Mouse (Mus musculus): Measurements from ENCODE around the gene Mafb. TPM values are rescaled to one million over a fixed set of nuclear protein-coding genes. Genes with fewer than 3 reads are reported as not detected.
A peak's percentile ranks its signal among the peaks of the same experiment; 100 is the strongest.

Gene Mafb
- polyA plus RNA-seq, 1 experiment: 4.3 TPM

DNA sequence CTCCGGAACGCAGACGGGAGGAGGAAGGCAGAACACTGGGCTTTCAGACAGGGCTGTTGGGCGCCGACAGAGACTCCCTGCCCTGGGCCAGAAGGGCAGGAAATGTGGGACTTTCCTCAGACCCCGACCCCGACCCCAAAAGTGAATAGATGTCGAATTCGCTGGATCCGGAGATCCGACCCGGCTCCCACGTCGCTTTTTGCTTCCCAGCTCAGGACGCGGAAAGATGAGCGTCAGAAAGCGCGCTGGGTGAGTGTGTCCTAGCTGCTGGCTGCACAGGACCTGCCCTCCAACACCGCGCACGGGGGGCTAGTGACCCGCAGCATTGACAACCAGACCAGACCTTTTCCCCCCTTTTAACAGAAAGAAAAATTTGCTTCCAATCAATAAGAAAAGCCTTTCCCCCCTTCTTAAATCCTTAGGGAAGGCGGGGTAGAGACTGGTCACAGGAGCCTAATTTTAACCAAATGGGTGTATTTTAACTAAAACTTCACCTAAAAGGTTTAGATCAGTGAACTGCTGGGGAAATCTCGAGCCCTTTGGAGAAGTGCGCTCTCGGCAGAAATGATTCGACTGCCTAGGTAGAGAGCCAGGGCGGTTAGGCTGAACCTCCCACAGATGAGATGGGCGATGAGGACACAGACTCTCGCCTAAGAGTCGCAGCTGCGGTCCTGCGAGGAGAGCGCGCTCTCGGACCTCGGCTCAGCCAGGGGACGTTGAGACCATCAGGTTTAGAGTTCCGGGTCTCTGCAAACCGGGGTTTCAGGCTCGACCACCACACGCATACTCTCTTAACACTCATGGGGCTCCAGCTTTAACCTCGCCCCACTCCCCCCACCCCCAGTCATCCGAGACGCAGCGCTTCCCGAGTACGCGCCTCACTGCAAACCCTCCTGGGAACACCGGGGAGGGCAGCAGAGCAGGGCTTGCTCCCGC lies 1.8 kb upstream of the Mafb start:
- no peak for TF ChIP-seq CTCF (IDR thresholded peaks at IDR 0.05; ENCODE audit: borderline replicate concordance, insufficient read depth, low read depth, low read length)
- TF ChIP-seq POLR2A (IDR thresholded peaks at IDR 0.05; ENCODE audit: borderline replicate concordance, insufficient read depth, low read length): no peak
- no peak for DNase-seq
- no peak overlapping the region for H3K4me3 ChIP-seq (replicated peaks; ENCODE audit: insufficient read depth, low read depth, low read length)
- H3K4me1 ChIP-seq (ENCODE audit: control insufficient read depth, insufficient read depth, low read length): no peaks in the 10 kb centered on the region
- WGBS: under 1% methylated on average over 52 of the region's 52 CpGs
- H3K27ac ChIP-seq (ENCODE audit: insufficient read depth, low read length): no peak overlapping the region
- peaks cover 3% of the 10 kb centered on the region; the same call in 1 of the 2 replicates for H3K27me3 ChIP-seq (ENCODE audit: control insufficient read depth, insufficient read depth, low read length)

DNA sequence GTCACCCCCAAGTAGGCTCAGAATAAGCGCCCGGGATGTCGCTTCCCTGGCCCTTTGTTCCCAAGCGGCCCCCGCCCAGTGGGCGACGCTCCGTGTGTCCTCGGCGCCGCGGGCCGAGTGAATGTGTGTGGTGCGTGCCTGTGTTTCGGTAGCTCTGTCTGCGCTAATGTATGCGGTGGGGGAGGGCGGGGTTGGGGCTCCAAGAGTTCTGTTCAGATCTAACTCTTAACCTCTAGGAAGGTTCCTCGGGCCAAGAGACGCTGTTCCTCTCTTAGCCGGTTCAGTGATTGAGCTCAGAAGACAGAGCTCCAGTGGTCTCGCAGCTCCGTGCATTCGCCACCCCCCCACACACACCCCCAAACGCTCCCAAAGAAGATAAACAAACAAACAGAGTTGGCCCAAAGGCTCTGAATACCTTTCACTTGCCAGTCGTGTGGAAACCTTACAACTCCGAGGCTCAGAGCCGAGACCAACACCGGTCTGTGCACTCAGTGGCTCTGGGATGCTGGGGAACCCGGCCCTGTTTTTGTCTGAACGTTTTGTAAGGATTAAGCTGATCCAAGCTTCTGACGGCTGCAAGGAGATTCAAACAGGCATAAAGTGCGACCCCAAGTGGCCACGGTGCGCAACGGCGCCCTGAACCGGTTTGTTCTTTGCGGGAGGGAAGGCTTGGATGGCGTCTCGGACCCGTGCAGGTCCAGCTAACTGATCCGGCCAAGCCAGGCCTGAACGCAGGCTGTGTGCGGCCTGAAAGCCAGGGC lies 763 bp upstream of the Mafb start:
- H3K27ac ChIP-seq (ENCODE audit: insufficient read depth, low read length): no peak overlapping the region
- TF ChIP-seq POLR2A (IDR thresholded peaks at IDR 0.05; ENCODE audit: borderline replicate concordance, insufficient read depth, low read length) (no peak), CTCF (IDR thresholded peaks at IDR 0.05; ENCODE audit: borderline replicate concordance, insufficient read depth, low read depth, low read length) (peak; percentile 87)
- peak overlapping the region; percentile 13 for H3K4me3 ChIP-seq (replicated peaks; ENCODE audit: insufficient read depth, low read depth, low read length)
- H3K4me1 ChIP-seq (ENCODE audit: control insufficient read depth, insufficient read depth, low read length): no peaks in the 10 kb centered on the region
- H3K27me3 ChIP-seq (ENCODE audit: control insufficient read depth, insufficient read depth, low read length): peaks cover 3% of the 10 kb centered on the region; the same call in 1 of the 2 replicates
- DNase-seq: peak; percentile 52 to 70
- WGBS: 1% methylated on average over 45 of the region's 45 CpGs

DNA sequence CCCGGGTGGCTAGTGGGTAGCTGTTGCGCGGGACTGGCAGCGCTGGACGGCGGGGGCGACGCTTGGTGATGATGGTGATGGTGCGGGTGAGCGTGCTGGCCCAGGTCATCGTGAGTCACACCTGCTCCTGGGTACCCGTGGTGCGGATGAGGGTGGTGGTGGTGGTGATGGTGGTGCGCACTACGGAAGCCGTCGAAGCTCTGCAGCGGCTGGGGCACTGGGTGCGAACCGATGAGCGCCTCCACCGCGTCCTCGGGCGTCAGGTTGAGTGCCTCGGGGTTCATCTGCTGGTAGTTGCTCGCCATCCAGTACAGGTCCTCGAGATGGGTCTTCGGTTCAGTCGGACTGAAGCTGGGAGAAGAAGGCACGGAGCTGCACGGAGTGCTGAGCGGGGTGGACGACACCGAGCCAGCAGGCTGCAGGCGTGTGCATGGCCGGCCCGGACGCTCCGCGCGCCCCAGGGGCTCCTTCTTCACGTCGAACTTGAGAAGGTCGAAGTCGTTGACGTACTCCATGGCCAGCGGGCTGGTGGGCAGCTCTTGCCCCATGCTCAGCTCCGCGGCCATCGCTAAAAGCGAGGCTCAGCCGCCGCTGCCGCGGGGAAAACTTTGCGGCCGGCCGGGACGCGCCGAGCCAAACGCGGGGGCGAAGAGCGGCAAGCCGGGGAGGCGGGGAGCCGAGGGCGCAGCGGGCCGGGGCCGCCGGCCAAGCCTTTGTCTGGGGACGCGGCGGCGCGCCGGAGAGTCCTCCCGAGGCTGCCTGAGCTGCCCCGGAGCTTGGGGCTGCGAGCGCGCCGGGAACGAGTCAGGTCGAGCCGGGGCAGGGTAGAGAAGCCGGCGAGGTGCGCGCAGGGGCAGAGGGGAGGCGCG lies 520 bp downstream of the Mafb start:
- TF ChIP-seq CTCF (IDR thresholded peaks at IDR 0.05; ENCODE audit: borderline replicate concordance, insufficient read depth, low read depth, low read length): no peak
- TF ChIP-seq POLR2A (IDR thresholded peaks at IDR 0.05; ENCODE audit: borderline replicate concordance, insufficient read depth, low read length): no peak
- Histone ChIP-seq H3K4me3 (replicated peaks; ENCODE audit: insufficient read depth, low read depth, low read length) (no peak overlapping the region), H3K27me3 (ENCODE audit: control insufficient read depth, insufficient read depth, low read length) (peaks cover 3% of the 10 kb centered on the region; the same call in 1 of the 2 replicates), H3K4me1 (ENCODE audit: control insufficient read depth, insufficient read depth, low read length) (no peaks in the 10 kb centered on the region), H3K27ac (ENCODE audit: insufficient read depth, low read length) (no peak overlapping the region)
- peak in 1 of 2 experiments; percentile 9 for DNase-seq
- 1% methylated on average over 95 of the region's 95 CpGs for WGBS

DNA sequence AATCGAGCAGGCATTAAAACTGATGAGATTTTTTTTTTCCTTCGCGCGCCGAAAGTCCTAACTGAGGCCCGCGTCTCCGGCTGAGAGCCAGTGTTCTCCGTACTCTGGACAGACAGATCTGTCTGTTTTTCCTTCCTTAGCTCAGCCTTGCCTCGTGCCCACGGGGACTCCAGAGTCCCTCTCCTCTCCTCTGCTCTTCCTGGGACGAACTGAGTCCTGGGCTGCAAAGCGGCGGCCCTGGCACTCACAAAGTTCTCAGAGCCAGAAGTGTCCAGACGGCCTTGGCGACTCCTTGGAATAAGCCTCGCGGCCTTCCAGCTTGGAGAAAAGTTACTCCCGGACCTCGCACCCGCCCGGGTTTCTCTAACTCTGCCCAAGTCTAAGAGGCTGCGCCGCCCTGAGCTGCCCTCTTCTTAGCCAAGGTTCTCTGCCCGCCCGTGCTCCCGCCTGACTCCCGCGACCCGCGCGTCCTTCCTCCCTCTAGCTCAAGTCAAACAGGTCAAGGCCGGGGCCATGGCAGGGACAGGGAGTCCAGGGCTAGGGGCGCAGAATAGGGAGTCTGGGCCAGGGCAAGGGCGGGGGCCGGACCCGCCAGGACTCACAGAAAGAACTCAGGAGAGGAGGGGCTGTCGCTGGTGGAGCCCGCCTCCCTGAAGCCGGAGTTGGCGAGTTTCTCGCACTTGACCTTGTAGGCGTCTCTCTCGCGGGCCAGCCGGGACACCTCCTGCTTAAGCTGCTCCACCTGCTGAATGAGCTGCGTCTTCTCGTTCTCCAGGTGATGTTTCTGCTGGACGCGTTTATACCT lies 1.6 kb downstream of the Mafb start:
- Histone ChIP-seq H3K27me3 (ENCODE audit: control insufficient read depth, insufficient read depth, low read length) (peaks cover 3% of the 10 kb centered on the region; the same call in 1 of the 2 replicates), H3K4me1 (ENCODE audit: control insufficient read depth, insufficient read depth, low read length) (no peaks in the 10 kb centered on the region), H3K27ac (ENCODE audit: insufficient read depth, low read length) (no peak overlapping the region), H3K4me3 (replicated peaks; ENCODE audit: insufficient read depth, low read depth, low read length) (no peak overlapping the region)
- DNase-seq: peak in 1 of 2 experiments; percentile 12
- 1% methylated on average over 50 of the region's 50 CpGs for WGBS
- TF ChIP-seq POLR2A (IDR thresholded peaks at IDR 0.05; ENCODE audit: borderline replicate concordance, insufficient read depth, low read length) (no peak), CTCF (IDR thresholded peaks at IDR 0.05; ENCODE audit: borderline replicate concordance, insufficient read depth, low read depth, low read length) (no peak)

DNA sequence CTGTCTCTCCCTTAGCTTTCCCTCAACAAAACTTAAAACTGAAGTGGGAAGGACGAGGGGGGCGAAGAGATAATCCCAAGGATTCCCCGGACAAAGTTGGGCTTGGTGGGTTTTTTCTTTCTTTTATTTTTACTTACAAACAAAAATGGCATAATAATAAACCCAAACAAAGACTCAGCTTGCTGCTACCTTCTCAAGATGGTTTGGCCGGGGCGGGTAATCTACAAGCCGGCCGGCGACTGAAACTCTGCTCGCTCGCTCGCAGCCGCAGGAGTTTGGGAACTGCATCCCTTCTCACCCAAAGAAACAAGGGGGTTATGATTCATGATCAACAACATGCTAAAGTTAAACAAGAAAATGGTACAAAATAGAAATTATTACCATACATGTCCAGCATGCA lies 2.2 kb downstream of the Mafb start:
- Histone ChIP-seq H3K4me1 (ENCODE audit: control insufficient read depth, insufficient read depth, low read length) (no peaks in the 10 kb centered on the region), H3K27ac (ENCODE audit: insufficient read depth, low read length) (no peak overlapping the region), H3K4me3 (replicated peaks; ENCODE audit: insufficient read depth, low read depth, low read length) (no peak overlapping the region), H3K27me3 (ENCODE audit: control insufficient read depth, insufficient read depth, low read length) (peaks cover 3% of the 10 kb centered on the region; the same call in 1 of the 2 replicates)
- no peak for TF ChIP-seq POLR2A (IDR thresholded peaks at IDR 0.05; ENCODE audit: borderline replicate concordance, insufficient read depth, low read length)
- TF ChIP-seq CTCF (IDR thresholded peaks at IDR 0.05; ENCODE audit: borderline replicate concordance, insufficient read depth, low read depth, low read length): no peak
- no peak for DNase-seq
- WGBS: 11% methylated on average over 12 of the region's 12 CpGs

DNA sequence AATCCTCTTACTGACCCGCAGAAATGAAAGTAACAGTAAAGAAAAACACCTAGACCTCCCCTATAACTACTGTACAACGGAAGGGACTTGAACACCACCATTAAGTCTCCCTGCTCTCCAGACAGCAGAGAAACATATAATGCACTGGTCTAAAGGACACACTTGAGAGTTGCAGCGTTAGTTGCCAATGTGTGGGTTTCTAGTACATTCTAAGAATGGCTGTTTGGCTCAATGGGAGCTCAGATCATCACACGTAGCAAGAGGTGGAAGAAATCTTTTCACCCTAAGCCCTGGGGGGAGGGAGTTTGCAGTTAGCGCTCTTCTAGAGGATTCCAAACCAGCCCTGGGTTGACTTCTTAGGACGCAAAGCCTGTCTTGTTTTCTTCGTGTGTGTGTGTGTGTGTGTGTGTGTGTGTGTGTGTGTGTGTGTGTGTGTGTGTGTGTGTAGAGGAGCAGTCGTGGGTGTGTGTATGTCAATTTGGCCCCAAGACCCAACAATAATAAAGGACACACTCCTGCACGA lies 2.7 kb downstream of the Mafb start:
- no peak overlapping the region for H3K27ac ChIP-seq (ENCODE audit: insufficient read depth, low read length)
- H3K4me3 ChIP-seq (replicated peaks; ENCODE audit: insufficient read depth, low read depth, low read length): no peak overlapping the region
- TF ChIP-seq CTCF (IDR thresholded peaks at IDR 0.05; ENCODE audit: borderline replicate concordance, insufficient read depth, low read depth, low read length): no peak
- no peak for TF ChIP-seq POLR2A (IDR thresholded peaks at IDR 0.05; ENCODE audit: borderline replicate concordance, insufficient read depth, low read length)
- DNase-seq: no peak
- H3K4me1 ChIP-seq (ENCODE audit: control insufficient read depth, insufficient read depth, low read length): no peaks in the 10 kb centered on the region
- WGBS: 16% methylated on average over 9 of the region's 9 CpGs
- peaks cover 3% of the 10 kb centered on the region; the same call in 1 of the 2 replicates for H3K27me3 ChIP-seq (ENCODE audit: control insufficient read depth, insufficient read depth, low read length)
